Mouse (Mus musculus) layer of hippocampus, postnatal 14 days (tissue): ENCODE results near the gene Gtpbp1. TPM values are rescaled to one million over a fixed set of nuclear protein-coding genes. Genes with fewer than 3 reads are reported as not detected.

Source experiments
- DNase-seq, 2 experiments: peaks; one replicate each; pipeline ENCODE4 v3.0.0; 2021 to 2022; ENCODE audit warnings: low spot score in 2 of 2, mixed read lengths in 1 of 2
- total RNA-seq, 2 experiments: library from RNA; stranded (reverse); gene quantifications; 2 replicates each; pipeline ENCODE4 v1.2.3; 2021

Gene Gtpbp1
- total RNA-seq, 2 experiments from 2014 or later = 43.3 to 44.1 TPM

DNA sequence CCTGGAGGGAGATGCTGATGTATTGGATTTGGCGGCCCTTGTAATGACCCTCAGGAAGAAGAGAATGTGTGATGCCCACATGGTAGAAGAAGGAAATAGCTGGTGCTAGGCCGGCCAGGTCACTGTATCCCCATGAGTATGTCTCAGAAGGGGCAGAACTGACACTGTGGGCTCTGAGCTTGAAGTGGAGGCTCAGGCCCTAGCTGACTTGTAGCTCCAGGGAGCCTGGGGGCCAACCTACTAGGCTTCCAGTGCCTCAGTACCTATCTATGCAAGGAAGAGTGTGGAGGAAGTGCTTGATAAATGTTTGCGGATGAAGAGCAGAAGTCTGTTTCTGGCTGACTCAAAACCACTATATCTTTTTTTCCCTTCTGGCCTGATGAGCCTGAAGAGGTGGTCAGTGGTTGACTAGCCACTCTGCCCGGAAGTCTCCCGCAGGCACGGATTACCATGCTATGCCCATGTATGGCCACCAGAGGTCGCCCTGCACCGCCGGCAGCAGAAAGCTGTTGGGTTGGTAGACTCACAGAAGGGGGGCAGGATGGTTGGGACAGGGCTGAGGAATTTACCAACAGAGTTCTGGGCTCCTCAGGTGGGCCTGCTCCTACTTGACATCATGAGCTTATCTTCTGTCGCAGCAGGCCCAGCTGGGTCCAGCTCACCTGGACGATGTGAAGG lies 62.2 kb downstream of the Gtpbp1 start:
- DNase-seq = peak; percentile 75 to 78

DNA sequence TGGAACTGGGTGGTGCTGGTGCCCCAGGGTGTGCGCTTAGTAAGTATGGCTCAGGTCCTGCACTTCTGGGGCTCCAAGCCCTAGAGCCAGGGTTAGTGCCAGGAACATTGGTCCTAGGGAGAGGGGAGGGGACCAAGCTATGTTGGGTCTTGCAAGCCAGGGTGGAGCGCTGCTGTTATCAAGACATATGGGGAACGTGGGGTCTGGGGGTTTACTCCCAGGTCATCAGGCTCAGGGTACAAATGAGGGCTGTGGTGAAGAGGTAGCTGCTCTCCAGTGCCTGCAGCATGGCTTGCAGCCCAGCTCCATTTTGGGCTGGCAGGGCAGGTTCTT lies 62.7 kb downstream of the Gtpbp1 start:
- DNase-seq = no peak

DNA sequence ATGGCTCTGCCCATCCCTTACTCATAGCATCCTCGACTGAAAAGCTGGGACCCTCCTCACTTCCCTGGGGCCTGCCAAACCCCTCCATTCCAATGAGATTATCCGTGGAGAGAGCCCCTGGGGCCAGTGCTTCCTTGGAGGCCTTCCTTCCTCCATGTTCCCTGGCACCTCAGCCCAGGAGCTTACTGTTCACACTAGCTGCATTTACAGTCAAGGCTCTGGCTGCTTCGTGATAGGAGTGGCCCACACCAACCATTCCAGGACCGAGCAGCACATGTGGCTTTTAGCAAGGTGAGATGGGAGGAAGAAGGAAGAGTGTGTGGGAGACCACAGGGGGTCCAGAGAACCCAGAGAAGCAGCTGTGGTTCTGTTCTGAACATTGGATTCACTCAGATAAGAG lies 63.2 kb downstream of the Gtpbp1 start:
- no peak for DNase-seq

DNA sequence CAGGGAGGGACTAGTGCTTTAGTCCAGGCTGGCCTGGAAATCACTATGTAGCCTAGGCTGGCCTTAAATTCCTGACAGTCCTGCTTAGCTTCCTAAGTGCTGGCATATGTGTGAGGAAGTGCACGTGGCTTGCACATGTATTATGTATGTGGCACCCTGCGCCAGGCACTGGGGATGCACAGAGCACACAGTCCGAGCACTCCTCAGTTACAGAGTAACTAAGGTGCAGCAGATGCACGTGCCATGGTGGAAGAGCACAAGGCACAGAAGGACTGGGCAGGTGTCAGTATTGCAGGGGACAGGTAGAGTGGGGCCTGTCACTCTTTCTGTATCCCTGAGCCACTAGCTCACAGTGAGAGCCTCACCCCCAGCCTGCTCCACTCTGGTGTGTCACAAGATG lies 64.5 kb downstream of the Gtpbp1 start:
- DNase-seq = no peak

DNA sequence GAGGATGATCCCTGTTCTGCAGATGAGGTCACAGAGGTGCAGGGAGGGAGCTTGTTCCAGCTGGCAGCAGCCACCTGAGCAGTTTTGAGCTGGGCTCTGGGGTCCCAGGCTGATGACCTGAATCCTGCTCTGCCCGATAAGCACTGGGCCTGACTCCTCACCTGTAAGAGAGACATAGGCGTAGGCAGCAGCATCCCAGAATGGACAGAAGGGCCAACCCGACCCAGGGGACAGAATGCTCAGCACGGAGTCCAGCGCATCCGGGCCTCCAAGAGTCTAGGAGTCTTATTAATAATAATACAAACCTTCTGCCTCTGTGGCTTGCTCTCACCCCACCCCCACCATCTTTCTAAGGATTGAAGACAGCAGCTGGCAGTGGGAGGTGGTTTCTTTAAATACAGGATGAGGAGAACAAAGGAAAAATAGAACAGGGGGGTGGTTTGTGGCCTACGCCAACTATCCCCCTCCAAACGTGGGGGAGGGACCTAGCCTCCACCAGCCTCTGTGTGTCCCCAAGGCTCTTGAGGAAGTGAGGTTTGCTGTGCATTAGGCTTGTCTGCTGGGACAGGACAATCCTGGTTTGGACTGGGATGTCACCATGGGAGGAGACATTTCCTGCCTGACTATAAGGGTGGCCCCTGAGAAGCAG lies 65.5 kb downstream of the Gtpbp1 start:
- DNase-seq = no peak

DNA sequence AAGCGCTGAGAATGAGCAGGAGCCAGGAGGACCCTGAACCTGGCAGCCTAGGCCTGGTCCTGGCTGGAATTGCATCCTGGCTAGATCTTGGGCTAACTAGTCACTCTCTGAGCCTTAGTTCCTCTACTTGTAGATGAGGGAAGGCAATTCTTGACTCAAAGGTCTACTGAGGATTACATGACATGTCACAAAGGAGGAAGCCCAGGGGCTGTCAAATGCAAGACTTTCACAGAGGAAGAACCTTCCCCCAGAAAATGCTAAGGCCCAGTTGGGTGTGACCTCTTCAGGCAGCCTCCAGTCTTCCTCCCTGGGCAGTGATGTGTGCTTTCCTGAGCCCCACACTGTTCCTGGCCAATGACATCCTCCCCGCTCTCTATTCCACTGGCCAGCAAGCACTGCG lies 66.5 kb downstream of the Gtpbp1 start:
- no peak for DNase-seq

DNA sequence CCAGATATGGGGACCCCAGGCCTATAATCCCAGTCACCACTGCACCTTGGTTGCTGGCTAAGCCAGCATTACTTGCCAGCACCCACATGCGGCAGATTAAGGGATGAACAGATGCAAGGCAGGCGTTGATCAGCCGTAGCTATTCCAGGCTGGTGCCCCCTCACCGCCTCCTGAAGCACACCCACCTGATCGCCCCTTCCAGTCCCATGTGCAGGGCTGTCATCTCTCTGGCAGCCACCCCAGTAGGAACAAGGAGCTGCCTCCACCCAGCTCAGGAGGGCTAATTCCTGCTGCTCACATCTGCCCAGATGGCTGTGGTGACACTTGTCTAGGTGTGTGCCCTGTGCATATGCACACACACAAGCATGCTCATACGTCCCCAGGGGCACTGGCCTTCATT lies 70.3 kb downstream of the Gtpbp1 start:
- DNase-seq = no peak

DNA sequence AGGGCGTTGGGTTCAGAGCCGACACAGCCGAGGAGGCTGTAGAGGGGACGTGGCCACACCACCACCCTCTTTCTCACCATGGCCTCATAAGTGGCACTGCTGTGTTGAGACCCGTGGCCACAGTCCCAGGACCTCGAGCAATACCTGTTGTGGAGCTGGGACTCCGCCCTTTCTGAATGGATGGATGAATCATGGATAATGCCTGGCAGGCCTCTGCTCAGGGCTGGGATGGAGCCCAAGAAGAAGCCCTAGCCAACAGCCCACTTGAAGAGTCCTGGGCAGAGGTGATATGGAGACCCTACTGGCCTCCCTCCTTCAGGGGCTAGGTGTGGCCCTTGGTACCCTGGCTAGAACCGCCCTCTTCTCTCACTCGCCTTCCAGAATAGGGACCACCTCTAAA lies 72.4 kb downstream of the Gtpbp1 start:
- no peak for DNase-seq

DNA sequence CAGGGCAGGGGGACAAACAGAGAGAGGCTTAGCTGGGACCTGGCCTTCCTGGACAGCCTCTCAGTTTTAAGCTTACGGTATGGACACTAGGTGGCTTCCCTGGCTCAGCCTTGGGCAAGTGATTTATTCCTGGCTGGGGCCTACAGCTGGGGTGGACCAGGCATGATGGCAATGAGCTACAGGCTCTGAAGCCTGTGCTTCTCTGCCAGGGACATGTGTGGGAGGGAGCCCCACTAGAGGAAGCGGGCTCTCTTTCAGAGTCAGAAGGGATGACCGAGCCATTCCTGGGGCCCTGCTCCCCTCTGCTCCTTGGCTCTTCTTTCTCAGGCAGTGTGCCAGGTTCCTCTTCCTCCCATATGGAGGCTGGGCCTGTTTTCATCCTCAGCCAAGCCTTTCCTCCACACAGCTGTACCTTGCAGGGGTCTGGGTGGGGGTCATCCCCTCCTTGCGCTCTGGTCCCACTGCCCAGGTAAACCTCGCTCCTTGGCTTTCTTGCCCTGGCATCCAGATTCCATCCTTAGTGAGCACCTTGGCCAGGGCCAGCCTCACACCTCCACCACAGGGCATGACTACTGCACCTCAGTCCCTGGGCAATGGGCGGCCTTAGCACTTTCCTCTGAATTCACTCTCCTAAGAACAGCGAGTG lies 73.1 kb downstream of the Gtpbp1 start:
- DNase-seq = no peak

DNA sequence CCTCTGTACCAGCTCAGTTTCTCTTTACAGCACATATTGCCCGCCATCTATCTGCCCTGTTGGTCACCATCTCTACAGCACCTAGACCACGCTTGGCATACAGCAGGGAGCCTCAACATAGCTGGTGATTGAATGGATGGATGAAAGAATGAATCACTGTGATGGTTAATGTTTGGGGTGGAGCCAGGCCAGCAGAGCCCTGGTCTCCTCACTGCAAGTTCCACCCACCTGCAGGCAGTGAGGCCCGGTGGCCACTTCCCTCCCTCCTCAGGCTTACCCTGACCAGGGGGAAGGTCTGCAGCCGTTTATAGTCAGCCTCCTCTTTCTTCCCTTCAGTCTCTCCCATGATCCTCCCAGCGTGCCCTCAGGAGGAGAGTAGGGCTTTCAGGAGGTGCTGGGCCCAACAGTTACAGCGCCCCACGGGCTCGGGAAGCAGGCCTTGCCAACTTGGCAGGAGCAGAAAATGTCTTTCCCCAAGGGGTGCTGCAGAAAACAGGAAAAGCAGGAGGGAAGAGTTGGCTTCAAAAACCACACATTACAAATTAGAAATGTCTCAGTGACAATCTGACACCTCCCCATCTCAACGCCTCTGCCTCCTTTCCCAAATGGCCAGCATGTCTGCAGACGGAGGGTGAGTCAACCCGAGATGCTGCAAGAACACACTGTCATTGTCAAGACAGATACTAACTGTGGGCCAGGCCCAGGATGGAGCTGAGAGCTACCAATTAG lies 74.1 kb downstream of the Gtpbp1 start:
- peak in 1 of 2 experiments; percentile 65 for DNase-seq

DNA sequence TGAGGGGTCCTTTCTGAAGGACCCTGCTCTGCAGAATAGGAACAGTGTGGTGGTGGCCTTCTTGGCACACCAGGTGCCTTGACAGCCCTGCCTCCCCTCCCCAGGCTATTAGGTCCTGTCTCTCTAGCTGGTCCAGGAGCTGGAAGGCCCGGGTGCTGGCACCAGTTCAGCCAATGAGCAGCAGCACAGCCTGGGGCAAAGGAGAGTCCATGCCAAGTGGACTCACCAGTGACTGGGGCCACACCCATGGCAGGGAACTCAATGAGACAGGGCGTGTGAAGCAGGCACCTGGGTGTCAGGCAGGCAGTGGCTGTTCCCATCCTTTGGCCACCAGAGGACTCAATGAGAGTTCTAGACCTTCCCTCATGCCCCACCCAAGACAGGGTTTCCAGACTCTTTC lies 74.7 kb downstream of the Gtpbp1 start:
- DNase-seq = no peak

DNA sequence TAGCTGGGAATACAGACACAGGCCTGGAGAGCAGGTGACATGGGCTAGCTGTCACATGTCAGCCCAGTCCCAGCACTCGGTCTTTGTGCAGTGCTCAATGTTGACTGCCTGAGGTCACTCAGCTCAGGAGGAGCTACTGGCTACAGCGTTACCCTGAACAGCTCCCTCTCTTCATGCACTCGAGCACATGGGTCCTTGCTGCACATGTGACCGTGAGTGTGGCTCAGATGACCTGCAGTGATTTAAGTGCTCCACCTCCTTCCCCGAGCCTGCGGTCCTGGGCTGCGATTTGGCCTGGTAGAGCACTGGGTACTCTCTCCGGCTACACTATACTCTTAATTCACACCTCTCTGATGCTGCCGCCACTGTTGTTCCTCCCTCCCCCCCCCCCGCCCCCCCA lies 75.5 kb downstream of the Gtpbp1 start:
- no peak for DNase-seq

DNA sequence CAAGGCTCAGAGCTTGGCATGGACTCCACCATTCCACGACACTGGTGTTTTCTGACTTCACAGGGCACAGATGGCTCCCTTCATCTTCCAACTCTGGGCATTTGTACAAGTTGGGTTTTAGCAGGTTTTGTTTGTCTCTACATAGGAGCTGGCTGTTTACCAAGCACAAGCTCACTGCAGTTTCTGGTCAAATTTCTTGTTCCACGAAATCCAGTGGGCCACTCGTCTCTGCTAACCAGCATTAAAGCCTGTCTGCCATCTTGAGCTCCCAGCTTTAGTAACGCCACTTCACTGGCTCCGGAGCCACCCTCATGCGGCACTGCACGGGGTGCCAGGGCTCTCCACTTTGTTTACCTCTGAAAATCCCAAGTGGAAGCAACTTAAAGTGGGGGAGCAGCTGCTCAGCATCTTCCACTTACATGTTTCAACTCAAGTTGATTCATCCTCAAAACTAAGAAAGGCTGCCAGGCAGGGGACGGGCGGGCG lies 76.0 kb downstream of the Gtpbp1 start:
- DNase-seq = peak in 1 of 2 experiments; percentile 70

DNA sequence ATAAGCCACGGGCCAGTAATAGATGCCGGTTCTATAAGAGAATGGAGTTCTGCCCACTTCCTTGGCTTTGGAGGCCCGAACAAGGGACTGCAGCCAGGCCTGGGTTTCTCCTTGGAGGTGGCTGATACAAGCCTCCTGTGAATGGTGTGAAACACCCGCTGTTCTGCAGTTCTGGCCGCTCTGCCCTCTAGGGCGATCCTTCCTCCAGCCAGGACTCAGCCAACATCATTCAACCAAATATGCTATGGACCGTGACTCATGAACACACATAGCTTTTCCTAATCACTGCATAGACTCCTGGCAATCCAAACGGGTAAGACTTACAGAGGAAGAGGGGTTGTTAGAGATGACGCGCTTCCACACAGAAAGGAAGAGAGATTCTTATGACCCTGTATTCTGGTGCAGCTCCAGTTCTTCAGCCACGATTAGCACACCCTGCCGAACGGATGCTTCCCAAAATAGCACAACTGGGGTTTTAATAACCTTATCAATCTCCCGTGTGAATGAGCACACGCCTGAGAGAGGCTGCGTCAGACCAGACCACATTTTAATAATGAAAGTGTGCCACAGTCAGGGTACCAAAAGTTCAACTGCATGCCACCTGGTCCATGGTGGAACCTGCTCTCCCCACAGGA lies 76.8 kb downstream of the Gtpbp1 start:
- DNase-seq = no peak

DNA sequence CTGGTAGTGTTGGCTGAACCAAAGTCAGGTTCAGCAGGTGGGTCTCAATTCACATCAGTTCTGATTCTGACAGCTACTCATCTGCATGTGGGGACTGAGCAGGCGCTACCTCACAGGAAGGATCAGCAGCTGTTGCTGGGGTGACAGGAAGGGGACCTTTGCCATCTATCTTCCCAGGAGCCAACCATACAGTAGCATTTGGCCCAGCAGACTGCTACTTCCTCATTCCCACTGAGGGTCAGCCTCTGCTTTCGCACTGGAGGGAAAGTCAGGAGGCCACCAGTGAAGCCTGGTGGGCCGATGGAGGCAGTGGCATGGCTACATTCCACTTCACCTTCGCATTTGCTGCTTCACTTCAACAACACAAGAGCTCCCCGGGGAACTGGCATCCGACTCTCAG lies 77.7 kb downstream of the Gtpbp1 start:
- no peak for DNase-seq

DNA sequence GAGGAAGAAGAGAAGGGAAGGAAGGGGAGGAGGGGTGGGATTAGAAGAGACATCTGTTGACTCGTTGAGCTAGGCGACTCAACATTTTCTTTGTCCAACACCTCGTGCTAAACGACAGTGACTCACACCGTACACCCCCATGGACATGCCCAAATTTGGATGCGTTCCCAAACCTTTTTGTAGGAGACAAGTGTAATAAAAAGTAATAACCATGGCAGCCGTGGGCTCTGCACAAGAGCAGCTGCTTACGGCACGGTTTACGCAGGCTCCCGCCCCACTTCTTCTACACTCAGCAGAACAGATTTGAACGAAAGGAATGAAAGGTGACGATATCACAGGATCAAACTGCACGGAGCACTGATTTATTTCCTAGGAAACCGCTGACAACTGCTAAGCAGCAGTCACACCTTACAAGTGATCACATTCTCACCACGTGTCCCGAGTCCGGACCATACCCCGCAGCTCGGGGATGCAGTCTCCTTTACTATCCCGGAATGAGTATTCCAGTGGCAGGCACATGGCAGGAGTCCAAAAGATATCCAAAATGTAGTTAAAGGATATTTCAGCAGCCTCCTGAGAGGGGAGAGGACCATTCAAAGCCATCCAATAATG lies 80.1 kb downstream of the Gtpbp1 start:
- DNase-seq = no peak

Other genes starting within 250 kb of the Gtpbp1 start
- 100 to 1,000 TPM; 139 to 147 TPM for gene Csnk1e, start 235.3 kb upstream of the Gtpbp1 start, total RNA-seq
- 10 to 100 TPM; 69.2 to 72.7 TPM for gene Kcnj4, start 185.6 kb upstream of the Gtpbp1 start, total RNA-seq
- gene Kdelr3, start 174.4 kb upstream of the Gtpbp1 start, total RNA-seq = 1 to 10 TPM; 1.4 to 1.8 TPM
- 100 to 1,000 TPM; 353 to 381 TPM for gene Ddx17, start 144.1 kb upstream of the Gtpbp1 start, total RNA-seq
- 1 to 10 TPM in 1 of 2 experiments, under 1 TPM in 1; 0.29 to 1.7 TPM for gene Dmc1, start 85.7 kb upstream of the Gtpbp1 start, total RNA-seq
- 10 to 100 TPM; 10.2 to 11.0 TPM for gene Fam227a, start 31.9 kb upstream of the Gtpbp1 start, total RNA-seq
- gene Cby1, start 31.6 kb upstream of the Gtpbp1 start, total RNA-seq = 10 to 100 TPM; 57.0 to 59.9 TPM
- 100 to 1,000 TPM; 103 TPM for gene Tomm22, start 20.0 kb upstream of the Gtpbp1 start, total RNA-seq
- 10 to 100 TPM; 46.2 to 46.4 TPM for gene Josd1, start 2.9 kb upstream of the Gtpbp1 start, total RNA-seq
- gene Sun2, start 51.7 kb downstream of the Gtpbp1 start, total RNA-seq = 10 to 100 TPM; 18.5 to 23.3 TPM
- gene Dnal4, start 87.0 kb downstream of the Gtpbp1 start, total RNA-seq = 10 to 100 TPM; 41.1 TPM
- 100 to 1,000 TPM; 878 to 953 TPM for gene Nptxr, start 113.9 kb downstream of the Gtpbp1 start, total RNA-seq
- gene Npcd, start 143.4 kb downstream of the Gtpbp1 start, total RNA-seq = 10 to 100 TPM; 21.9 to 36.2 TPM
- gene Cbx6, start 143.8 kb downstream of the Gtpbp1 start, total RNA-seq = 100 to 1,000 TPM; 389 to 413 TPM
- 1 to 10 TPM; 6.1 to 6.4 TPM for gene Apobec3, start 200.8 kb downstream of the Gtpbp1 start, total RNA-seq